Mouse (Mus musculus): ENCODE results near the gene Srp72.

DNA sequence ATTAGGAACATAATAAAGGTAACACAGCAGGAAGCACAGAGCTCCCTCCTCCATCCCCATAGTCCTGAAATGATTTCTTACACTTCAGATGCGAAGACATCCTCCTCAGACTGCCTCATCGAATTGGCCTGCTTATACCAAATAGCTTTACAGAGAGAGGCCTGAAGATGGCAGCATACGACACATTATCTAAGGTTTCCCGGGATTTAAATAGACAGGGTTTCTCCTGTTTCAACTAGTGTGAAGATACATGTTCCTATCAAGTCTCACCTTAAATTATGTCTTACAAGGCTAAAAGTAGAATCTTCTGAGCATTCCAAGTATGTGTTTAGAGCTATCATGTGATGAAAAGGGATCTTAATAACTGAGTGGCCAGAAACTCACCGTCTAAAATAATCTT, 23.9 kb downstream of the Srp72 start:
- no peak for TF ChIP-seq CTCF (IDR thresholded peaks at IDR 0.05; ENCODE audit: control insufficient read depth, insufficient read depth, insufficient read length)
- no peak for TF ChIP-seq MYOD1 (IDR thresholded peaks at IDR 0.05; ENCODE audit: control insufficient read depth, insufficient read length, low read depth)
- TF ChIP-seq MAX (IDR thresholded peaks at IDR 0.05), result no peak

Data from C2C12 (cell line).